Mouse (Mus musculus) cerebellum, adult 8-10 months (tissue): Measurements from ENCODE around the gene Mbl2.
"Not testable (repeated sequence)": the region's sequence is repeated elsewhere in the genome, so short reads cannot be mapped to it uniquely, and the experiment has no call there.

Experiments used
- DNase-seq: peaks from one replicate; pipeline ENCODE4 v3.0.0; 2022

Mbl2 gene

DNA sequence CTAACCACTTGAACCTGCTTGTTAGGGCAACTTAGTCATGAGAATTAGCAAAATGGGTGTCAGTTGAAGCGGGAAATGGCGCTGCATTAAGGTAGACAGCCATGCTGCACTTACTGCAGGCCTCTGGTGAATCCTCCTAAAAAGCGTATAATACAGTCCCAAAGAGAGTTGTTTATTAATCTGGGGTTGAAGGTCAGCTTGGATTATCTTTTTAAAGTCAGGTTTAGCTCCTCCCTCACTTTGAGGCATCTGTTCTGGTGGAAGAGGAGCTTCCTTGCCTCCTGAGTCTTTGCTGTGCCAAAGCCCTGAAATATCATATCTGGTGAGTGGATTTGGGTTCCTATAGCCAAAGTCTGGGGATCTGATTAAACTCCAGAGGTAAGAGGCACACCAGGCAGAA, at the start of gene Mbl2:
Gene Mbl2, plus strand, starts transcription at position 252 of the 400 bp plus-strand sequence.
- DNase-seq: no peak

DNA sequence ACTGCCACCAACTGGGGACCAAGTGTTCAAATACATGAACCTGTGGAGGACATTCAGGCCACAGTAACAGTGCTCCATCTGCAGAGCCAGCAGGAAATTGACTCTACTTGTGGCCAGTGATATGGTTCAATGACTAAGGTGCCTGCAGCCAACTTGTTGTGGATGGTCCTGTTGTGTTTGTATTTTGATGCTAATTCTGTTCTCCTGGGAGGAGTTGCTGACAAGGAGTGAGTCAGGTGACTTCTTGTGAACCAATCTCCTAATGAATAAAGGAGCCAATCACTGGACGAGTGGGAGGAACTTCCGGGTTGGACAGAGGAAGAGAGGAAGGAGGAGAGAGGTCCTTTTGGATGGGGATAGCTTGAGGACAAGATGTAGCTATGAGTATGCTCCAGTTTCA, 47.2 kb upstream of the Mbl2 start:
- no peak for DNase-seq

DNA sequence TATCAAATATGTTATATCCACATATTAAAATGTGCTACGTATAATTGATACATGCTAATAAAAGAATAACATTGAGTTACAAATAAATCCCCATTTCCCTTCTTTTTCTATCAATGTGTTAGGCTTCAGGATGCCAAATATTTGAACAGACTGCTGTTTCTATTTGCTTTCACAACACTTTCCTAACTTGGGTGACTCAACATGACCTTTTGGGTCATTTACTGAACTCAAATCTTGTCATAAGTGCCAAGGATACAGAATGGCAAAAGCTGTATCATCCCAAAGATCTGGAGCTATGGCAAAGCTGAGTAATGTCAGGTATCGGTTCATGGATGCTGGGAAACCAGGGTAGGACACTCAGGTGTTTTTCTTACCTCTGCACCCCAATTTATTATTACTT, 45.5 kb upstream of the Mbl2 start:
- DNase-seq: no peak

DNA sequence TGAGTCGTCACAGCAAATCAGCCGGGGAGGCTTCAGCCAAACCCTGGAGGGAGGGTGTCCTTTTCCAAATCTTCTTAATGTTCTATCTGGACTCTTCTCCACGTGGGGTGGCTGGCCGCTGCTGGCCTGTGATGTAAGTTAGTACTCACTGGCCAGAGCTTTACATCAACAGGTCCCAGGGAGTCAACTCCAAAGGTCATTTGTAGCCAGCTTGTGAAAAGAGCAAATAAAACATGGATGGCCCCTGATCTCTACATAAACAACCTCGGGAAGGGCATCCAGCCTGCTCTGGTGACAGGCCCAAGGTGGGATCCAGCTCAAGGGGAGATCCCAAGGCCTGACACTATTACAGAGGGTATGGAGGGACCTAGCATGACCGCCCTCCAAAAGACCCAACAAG, 37.7 kb upstream of the Mbl2 start:
- DNase-seq: no peak

DNA sequence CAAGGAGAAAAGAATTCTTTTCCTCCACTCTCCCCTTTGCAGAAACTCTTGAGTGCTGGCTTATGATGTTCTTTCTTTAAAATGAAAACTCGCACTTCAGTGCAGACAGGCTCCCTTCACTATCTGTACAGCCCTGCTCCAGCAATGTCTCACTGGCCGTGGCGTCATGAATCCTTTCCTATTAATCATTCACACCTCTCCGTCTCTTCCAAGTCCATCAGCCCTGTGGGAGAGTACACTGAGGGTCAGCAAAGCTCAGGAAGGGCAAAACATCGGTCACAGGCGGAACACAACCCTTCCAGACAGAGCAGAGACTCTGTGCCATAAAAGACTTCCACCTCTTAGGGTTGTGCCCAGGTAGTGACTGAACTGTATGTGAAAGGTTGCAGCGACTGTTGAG, 30.6 kb upstream of the Mbl2 start:
- DNase-seq: no peak

DNA sequence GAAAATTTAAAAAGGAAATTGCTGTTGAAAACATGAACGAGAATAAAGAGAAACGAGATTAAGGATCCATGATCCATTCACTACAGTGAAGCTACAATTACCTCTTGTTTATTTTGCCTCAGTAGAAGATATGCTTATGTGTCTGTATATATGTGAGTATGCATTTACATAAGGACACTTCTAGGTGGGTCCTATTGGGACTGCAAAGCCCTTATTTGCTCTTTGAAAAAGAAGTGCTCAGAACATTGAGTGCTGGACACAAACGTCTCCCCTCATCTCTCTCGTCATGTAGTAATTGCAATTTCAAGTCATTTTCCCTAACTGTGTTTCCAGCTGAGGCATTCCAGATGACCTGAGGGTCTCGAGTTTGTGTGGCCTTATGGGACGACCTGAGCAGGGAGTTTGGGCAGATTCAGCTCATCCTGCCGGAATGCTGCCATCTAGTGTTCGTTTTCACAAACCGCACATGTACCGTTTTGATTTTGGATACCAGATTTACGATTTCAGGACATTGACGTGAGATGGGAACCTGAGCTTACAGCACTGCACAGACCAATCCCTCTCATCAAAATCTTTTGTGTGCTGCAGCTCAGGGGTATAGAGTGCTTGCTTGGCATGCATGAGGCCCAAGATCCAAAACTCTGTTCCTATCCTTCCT, 27.5 kb upstream of the Mbl2 start:
- peak; percentile 19 for DNase-seq

DNA sequence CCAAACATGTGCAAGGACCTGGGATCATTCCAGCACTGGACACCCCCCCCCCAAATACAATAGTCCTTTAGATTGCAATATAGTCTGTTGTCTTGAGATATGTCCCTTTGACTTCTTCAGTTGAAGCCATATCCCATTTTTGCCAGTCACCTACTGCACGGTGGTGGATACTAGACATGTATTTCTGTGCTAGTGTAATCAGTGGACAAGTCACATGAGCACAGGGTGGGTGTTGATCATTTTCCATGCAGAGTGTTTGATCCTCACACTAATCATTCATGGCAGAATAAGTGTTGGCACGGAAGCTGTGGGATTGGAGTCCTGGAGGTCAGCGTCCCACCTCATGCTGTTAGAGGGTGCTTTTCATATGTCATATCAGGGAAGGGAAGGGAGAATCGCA, 26.9 kb upstream of the Mbl2 start:
- no peak for DNase-seq

DNA sequence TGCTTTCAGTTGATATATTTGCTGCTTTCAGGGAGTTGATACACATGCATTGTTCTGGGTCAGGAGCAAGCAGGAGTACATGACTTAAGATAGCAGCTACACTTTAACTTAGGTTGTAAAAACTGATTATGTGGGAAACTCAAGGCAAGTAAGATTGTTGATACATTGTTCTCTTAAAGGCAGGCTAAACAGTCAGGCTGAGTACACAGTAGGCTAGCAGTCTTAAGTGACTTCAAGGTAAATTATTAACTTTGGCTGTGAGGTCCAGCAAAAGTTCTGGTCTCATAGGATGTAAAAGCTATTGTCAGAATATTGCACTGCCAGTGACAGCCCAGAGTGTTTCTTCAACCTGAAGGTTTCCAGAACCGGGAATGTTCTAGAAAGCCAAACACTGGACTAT, 25.8 kb upstream of the Mbl2 start:
- no peak for DNase-seq

DNA sequence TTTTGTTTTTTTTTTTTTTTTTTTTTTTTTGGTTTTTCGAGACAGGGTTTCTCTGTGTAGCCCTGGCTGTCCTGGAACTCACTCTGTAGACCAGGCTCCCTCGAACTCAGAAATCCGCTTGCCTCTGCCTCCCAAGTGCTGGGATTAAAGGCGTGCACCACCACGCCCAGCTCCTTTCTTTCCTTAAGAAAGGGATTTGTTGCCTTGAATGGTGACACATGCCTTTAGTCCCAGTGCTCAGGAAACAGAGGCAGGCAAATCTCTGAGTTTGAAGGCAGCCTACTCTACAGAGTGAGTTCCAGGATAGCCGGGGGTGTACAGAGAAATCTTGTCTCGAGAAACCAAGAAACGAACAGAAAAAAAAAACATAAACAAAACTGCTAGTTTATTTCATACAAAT, 23.7 kb upstream of the Mbl2 start:
- DNase-seq: not testable (repeated sequence)

DNA sequence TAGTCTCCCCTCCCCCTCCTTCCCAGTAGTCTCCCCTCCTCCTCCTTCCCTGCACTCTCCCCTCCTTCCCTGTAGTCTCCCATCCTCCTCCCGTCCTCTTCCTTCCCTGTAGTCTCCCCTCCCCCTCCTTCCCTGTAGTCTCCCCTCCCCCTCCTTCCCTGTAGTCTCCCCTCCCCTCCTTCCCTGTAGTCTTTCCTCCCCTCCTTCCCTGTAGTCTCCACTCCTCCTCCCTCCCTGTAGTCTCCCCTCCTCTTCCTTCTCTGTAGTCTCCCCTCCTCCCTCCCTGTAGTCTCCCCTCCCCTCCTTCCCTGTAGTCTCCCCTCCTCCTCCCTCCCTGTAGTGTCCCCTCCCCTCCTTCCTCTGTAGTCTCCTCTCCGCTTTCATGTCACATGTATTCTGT, 18.7 kb upstream of the Mbl2 start:
- no peak for DNase-seq

DNA sequence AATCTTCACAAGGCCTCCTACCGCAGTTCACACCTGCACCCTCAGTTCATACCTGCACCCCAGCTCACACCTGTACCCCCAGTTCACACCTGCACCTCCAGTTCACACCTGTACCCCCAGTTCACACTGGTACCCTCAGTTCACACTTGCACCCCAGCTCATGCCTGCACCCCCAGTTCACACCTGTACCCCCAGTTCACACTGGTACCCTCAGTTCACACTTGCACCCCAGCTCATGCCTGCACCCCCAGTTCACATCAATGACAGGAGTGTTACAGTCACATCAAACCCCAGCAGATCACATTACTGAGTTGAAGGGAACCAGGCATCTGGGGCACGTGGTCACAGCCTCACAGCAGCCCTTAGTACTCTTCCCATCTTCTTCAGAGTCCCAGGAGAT, 17.0 kb upstream of the Mbl2 start:
- not testable (repeated sequence) for DNase-seq

DNA sequence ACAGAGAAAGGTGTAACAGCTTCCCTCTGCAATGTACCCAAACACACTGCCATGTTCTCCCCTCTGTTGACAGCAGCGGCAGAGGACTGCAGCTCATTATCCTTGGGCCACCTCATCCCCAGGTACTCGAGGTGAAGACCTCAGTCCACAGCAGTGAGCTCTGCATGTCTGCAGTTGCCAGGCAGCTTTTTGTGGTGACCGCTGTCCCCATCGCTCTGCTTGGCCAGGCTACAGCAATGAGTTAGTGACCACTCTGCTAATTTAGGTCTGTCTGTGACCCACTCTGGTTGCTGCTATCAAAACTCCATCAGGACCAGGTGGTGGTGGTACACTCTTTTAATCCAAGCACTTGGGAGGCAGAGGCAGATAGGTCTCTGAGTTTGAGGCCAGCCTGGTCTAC, 16.6 kb upstream of the Mbl2 start:
- no peak for DNase-seq

DNA sequence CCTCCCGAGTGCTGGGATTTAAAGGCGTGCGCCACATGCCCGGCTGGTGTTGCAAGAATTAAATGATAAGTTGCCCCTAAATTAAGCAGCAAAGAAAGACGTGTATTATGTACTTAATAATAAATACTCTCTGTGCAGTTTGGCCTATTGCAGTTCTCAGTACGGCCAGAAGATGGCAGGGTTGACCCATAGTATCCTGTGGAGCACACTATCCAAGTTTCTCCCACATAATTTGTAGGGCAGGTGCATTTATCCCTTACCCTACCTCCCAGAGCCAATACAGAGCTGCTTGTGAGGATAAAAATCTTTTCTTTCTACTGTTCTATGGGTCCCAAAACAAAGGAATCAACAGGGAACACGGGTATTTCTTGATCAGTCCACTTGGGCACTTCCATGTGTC, 15.4 kb upstream of the Mbl2 start:
- peak; percentile 21 for DNase-seq

DNA sequence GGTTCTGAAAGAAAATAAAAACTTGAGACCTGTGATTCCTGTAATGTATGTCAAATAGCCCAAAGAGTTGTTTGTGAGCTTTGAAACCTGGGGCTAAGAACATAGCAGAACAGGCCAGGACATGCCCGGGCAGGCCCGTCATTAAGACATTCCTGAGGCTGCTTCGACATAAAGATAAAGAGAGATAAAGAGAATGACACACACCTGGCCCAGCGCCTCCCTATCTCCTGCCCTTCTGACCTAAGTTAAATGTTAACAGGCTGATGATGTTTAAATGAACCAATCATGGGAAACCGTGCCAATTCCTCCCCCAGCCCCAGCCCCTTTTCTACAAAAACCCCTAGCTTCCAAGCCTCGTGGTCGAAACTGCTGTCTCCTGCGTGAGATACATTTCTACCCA, 10.1 kb upstream of the Mbl2 start:
- not testable (repeated sequence) for DNase-seq

DNA sequence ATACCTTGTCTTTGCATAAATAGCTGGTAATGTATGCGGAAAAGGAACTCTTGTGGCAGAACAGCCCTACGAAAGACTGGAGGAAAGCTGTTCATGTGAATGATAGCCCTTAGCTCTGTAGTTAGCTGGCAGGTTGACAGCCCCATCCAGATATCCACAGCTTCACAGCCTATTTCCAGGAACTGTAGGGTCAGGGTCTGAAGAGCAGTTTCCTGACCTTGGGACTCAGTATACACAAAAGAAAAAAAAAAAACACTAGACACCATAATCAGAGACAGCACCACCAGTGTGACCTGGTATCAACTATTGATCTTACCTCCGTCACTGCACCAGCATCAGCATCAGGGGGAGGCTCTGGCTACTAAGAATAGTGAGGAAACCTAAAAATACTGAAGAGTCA, 3.3 kb upstream of the Mbl2 start:
- no peak for DNase-seq

DNA sequence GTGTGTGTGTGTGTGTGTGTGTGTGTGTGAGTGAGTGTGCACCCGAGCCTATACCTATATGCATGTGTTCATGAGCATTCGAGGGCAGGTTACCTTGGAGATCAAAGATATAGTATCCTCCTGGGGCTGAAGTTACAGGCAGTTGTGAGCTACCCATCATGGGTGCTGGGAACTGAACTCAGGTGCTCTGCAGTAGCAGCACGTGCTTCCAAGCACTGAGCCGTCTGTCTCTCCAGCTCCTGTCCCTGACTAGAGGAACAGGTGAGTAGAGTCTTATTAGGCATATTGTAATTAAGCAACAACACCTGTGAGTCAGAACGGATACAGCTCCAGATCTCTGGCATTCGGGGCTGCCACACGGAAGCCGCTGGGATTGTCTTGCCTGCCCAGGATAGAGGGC, 1.7 kb downstream of the Mbl2 start:
- DNase-seq: no peak

DNA sequence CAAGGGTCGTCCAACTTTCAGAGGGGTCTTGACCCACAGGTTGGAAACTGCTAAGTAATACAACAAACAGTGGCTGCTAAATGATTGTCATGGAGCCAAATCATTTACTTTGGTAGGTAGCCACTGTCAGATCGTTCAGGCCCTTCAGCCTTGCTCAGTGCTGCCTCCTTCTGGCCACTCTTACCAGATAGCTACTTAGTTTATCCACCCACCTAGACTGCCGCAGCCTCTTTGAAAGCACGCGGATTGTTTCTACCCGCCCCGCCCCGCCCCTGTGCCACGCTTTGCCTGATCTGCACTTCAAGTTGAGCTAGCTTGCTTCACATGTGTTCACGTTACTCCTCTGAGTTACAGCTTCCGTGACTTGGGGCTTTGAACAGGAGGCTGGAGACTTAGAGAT, 14.6 kb downstream of the Mbl2 start:
- no peak for DNase-seq

DNA sequence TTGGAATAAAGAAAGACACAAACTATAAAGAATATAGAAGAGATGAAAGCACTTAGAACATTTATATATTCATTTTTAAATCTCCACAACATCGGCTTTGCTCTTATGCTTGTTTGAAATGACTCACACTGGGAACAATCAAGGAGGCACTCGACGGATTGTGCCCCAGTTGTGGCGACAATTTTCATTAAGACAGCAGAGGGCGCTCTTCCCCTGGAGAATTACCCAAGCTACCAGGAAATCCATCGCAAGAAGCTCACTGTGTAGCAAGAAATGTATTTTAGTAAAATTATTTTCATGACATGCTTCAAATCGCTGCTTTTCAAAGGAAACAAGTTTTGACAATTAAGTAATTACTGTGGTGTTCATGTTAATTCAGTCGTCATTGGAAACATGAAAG, 16.1 kb downstream of the Mbl2 start:
- DNase-seq: peak; percentile 10

DNA sequence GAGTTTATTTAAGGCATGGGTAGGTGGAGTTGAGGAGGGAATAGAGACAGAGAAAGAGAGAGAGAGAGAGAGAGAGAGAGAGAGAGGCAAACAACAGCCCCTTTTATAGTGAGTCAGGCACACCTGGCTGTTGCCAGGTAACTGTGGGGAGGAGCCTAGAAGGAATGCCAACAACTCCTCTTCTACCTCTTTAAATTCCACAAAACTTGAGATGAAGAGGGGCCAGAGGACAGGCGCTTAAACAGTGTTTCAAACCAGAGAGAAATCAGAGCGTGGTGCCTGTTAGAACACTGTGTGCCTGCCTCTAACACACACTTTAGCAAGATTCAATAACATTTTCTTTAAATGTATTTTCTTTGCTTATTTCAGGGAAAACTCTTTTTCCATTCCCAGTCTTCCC, 19.5 kb downstream of the Mbl2 start:
- no peak for DNase-seq

DNA sequence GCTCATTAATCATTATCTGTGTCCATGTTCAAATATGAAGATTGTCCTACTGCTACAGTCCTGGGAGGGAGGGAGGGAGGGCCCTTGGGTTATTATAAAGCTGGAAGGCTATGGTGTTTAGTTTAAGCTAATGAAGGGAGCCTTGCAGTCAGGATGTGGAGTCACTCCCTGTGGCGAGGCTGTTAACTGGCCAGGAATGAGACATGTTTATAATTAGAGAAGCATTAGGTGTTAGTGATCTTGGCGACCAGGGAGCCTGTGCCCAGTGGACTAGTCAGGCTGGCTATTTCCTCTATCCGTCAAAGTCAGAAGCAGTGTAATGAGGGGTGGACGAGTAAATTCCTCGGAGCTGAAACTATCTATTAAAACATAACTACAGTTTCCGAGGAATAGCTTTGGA, 23.6 kb downstream of the Mbl2 start:
- no peak for DNase-seq

DNA sequence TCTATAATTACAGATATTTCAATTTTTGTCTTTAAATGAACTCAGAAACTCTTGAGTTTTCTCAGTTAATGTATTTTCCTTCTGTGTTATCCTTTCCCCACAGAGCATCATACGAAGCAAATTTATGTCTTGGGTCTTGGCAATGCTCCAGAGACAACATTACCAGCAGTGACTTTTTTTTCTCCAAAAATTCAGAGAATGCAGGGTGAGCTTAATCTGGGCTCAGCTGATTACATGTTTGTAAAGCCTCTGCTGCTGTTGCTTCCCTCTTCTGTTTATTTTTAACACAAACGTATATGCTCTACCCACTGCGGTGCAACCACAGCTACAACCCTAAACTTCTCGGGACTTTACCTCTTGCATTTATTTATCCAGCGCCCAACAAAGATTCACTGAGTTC, 48.4 kb downstream of the Mbl2 start:
- no peak for DNase-seq

DNA sequence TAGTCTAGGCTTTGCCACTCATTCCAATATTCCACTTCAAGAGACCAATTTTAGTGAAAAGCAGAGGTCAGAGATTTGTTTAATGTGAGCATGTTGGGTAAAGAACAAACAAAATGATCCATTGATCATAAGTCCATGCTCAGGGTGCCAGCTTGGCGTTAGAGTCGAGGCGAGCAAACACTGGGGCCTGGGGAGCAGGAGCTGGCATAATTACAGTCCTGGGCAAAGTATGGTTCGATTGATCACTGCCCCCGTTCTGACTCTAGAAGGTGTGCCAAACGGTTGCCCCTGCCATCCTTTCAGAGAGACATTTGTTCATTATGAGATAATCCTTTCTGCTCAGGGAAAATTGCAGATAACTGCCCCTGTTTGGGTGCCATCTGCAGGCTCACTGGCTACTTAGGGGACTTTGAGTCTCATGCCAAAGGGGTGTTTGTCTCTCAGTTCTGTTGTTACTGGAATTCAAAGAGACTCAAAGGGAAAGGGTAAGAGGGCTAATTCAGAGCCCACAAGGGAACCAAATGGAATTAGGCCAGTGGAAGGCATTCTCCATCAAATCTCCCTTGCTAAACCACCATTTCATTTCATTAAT, 55.3 kb downstream of the Mbl2 start:
- DNase-seq: no peak
